Mouse (Mus musculus): ENCODE measurements around the gene Sept12. TPM values are rescaled to one million over a fixed set of nuclear protein-coding genes. Genes with fewer than 3 reads are reported as not detected.

Sept12 gene
- polyA plus RNA-seq (2012; ENCODE audit: insufficient read depth, insufficient read length, missing spikeins): not detected in 2 replicates

GRCm38 (mm10) chr16:4997553-4997952 lies at the start of gene Sept12:
Gene Sept12 (minus strand): TSS chr16:4997852.
- H3K4me1 ChIP-seq (ENCODE audit: control insufficient read depth, insufficient read depth, insufficient read length, low read length): peaks cover 9% of the 10 kb centered on the region
- H3K27ac ChIP-seq (replicated peaks; ENCODE audit: low read depth, low read length): no peak within 1 kb of the TSS
- no peak within 1 kb of the TSS for H3K4me3 ChIP-seq (ENCODE audit: insufficient read depth, low read depth, low read length)

GRCm38 (mm10) chr16:5045322-5045721 lies 47.7 kb upstream of the Sept12 start:
- Histone ChIP-seq H3K4me3 (ENCODE audit: insufficient read depth, low read depth, low read length) (no peak overlapping the region), H3K4me1 (ENCODE audit: control insufficient read depth, insufficient read depth, insufficient read length, low read length) (no peaks in the 10 kb centered on the region), H3K27ac (replicated peaks; ENCODE audit: low read depth, low read length) (no peak overlapping the region)

GRCm38 (mm10) chr16:5036649-5037234 lies 39.1 kb upstream of the Sept12 start:
- Histone ChIP-seq H3K27ac (replicated peaks; ENCODE audit: low read depth, low read length) (no peak overlapping the region), H3K4me3 (ENCODE audit: insufficient read depth, low read depth, low read length) (no peak overlapping the region), H3K4me1 (ENCODE audit: control insufficient read depth, insufficient read depth, insufficient read length, low read length) (no peaks in the 10 kb centered on the region)

- no peak overlapping the region for H3K4me3 ChIP-seq (ENCODE audit: insufficient read depth, low read depth, low read length)
- no peaks in the 10 kb centered on the region for H3K4me1 ChIP-seq (ENCODE audit: control insufficient read depth, insufficient read depth, insufficient read length, low read length)
- H3K27ac ChIP-seq (replicated peaks; ENCODE audit: low read depth, low read length): no peak overlapping the region
These were observed 37.9 kb upstream of the Sept12 start for GRCm38 (mm10) chr16:5035591-5035990.

DNA sequence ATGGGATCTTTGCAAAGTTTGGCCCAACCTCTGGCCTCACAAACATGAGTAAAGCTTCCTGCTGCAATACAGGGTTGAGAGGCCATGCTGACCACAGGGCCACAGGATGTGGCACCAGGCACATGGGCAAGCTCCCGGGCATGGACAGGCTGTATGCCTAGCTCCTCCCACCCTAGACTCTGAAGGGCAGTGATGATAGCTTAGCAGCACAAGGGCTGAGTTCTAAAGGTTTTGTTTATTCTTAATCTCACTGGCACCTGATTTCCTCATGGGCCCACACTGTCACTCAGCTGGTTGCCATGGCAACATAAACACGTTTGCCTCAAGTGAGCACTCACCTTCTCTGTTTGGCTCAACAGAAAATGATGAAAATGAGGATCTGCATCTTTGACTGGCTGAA lies 32.2 kb upstream of the Sept12 start:
- H3K4me3 ChIP-seq (ENCODE audit: insufficient read depth, low read depth, low read length): no peak overlapping the region
- no peak overlapping the region for H3K27ac ChIP-seq (replicated peaks; ENCODE audit: low read depth, low read length)
- no peaks in the 10 kb centered on the region for H3K4me1 ChIP-seq (ENCODE audit: control insufficient read depth, insufficient read depth, insufficient read length, low read length)

GRCm38 (mm10) chr16:5024021-5024420 lies 26.4 kb upstream of the Sept12 start:
- no peak overlapping the region for H3K4me3 ChIP-seq (ENCODE audit: insufficient read depth, low read depth, low read length)
- H3K27ac ChIP-seq (replicated peaks; ENCODE audit: low read depth, low read length): no peak overlapping the region
- no peaks in the 10 kb centered on the region for H3K4me1 ChIP-seq (ENCODE audit: control insufficient read depth, insufficient read depth, insufficient read length, low read length)

- H3K4me1 ChIP-seq (ENCODE audit: control insufficient read depth, insufficient read depth, insufficient read length, low read length): peaks cover 6% of the 10 kb centered on the region
- no peak overlapping the region for H3K27ac ChIP-seq (replicated peaks; ENCODE audit: low read depth, low read length)
- no peak overlapping the region for H3K4me3 ChIP-seq (ENCODE audit: insufficient read depth, low read depth, low read length)
These were observed 16.9 kb upstream of the Sept12 start for GRCm38 (mm10) chr16:5014578-5014977.

DNA sequence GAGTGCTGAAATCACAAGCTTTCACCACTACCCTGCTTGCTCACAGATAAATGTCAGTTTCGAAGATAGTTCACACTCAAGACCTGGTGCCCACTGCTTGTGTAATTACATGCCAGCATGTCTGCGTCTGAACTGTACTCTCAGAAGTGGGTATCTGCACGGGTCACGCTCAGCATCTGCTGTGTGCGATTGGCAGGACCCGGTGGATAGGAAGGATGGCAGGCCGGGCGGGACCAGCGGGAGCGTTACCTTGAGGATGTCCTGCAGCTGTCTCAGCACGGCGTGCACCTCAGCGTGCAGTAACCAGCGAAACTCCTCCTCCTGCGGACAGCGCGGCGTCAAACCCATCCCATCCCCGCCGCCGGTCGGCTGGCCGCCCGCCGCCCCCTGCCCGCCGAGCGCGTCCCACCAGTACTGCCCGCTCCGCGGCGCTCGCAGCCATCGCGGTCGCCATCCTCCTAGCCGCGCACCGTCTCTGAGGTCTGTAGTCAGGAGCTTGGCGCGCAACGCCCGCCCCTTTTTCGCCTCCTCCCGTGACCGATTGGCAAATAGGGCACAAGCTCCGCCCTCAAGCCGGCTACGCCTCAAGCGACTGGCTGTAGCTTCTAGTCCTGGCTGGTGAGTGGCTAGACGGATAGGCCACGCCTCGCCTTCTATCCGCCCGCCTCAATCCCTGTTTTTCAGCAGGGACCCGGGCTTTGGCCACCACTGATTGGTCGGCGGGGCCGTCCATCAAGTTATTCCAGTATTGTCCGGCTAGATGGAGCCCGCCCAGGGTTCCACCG lies 15.6 kb upstream of the Sept12 start, which contains the start of gene Rogdi:
TSS of gene Rogdi (minus strand) at position 500 of the 785 bp plus-strand sequence.
- Histone ChIP-seq H3K4me1 (ENCODE audit: control insufficient read depth, insufficient read depth, insufficient read length, low read length) (peaks cover 6% of the 10 kb centered on the region), H3K27ac (replicated peaks; ENCODE audit: low read depth, low read length) (no peak within 1 kb of the TSS), H3K4me3 (ENCODE audit: insufficient read depth, low read depth, low read length) (peak within 1 kb of the TSS; percentile 67)

- peak overlapping the region; percentile 67 for H3K4me3 ChIP-seq (ENCODE audit: insufficient read depth, low read depth, low read length)
- no peak overlapping the region for H3K27ac ChIP-seq (replicated peaks; ENCODE audit: low read depth, low read length)
- peaks cover 6% of the 10 kb centered on the region for H3K4me1 ChIP-seq (ENCODE audit: control insufficient read depth, insufficient read depth, insufficient read length, low read length)
These were observed 14.7 kb upstream of the Sept12 start for GRCm38 (mm10) chr16:5012036-5013005.

GRCm38 (mm10) chr16:5011285-5011684 lies 13.6 kb upstream of the Sept12 start:
- Histone ChIP-seq H3K4me3 (ENCODE audit: insufficient read depth, low read depth, low read length) (no peak overlapping the region), H3K27ac (replicated peaks; ENCODE audit: low read depth, low read length) (no peak overlapping the region), H3K4me1 (ENCODE audit: control insufficient read depth, insufficient read depth, insufficient read length, low read length) (peaks cover 6% of the 10 kb centered on the region)

DNA sequence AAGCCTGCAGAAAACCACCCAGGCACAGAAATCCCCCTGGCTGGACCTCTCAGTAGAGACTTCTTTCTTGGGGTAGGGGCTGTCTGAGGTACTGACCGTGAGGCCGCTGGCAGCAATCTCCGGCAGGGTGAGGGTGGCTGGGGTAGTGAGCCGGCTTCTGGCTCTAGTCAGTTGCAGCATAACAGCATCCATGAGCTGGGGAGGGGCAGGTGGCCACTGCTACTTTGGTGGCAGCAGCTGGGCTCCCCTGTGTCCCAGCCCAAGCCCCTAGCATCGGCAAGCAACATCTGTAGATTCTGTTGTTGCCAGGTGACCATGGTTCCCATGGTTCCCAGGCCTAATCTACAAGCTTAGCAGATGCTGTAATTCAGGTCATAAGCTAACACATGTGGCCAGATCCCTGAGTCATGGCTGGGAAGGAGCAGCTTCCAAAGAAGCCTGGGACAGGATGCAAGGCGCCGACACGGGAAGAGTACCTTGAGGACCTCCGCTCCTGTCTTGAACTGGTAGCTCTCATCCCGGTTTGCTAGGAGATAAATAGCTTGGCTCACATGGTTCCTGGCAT lies 12.8 kb upstream of the Sept12 start:
- Histone ChIP-seq H3K4me3 (ENCODE audit: insufficient read depth, low read depth, low read length) (no peak overlapping the region), H3K27ac (replicated peaks; ENCODE audit: low read depth, low read length) (no peak overlapping the region), H3K4me1 (ENCODE audit: control insufficient read depth, insufficient read depth, insufficient read length, low read length) (peaks cover 6% of the 10 kb centered on the region)

DNA sequence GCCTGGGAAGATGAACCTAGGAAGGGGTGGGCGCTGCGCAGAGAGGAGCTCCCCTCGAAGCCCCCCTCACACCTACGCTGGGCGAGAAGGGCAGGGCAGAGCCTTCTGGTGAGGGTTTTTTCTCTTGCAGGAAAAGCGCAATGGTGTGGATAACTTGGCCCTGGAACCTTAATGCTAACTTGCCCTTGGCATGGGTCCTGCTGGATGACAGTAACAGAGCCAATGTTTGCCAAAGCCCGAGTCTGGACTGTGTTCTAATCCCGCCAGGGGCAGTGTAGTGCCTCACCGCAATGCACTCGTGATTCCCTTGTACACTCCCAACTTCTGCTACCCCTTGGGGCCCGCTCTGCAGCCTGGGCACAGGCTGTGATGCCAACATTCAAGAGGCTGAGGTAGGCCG lies 10.4 kb upstream of the Sept12 start:
- no peak overlapping the region for H3K4me3 ChIP-seq (ENCODE audit: insufficient read depth, low read depth, low read length)
- no peak overlapping the region for H3K27ac ChIP-seq (replicated peaks; ENCODE audit: low read depth, low read length)
- peaks cover 6% of the 10 kb centered on the region for H3K4me1 ChIP-seq (ENCODE audit: control insufficient read depth, insufficient read depth, insufficient read length, low read length)

DNA sequence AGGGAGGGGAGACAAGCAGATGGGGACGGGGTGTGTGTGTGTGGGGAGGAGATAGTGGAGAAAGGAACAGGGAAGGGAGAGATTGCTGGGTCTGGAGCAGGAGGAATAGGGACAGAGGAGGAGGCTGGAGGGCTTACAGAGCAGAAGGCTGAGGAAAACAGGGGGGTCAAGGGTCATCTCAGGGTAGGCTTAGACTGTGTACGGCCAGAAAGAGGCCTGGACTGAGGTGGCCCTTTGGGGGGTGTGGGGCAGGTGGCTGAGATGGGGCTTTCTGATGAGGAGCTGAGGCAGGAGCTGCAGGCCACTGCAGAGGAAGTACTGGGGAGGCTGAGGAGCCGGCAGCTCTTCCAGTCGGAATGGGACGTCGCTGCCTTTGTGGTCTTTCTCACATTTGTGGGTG lies 9.8 kb upstream of the Sept12 start:
- Histone ChIP-seq H3K4me1 (ENCODE audit: control insufficient read depth, insufficient read depth, insufficient read length, low read length) (peaks cover 6% of the 10 kb centered on the region), H3K27ac (replicated peaks; ENCODE audit: low read depth, low read length) (no peak overlapping the region), H3K4me3 (ENCODE audit: insufficient read depth, low read depth, low read length) (no peak overlapping the region)

- H3K4me3 ChIP-seq (ENCODE audit: insufficient read depth, low read depth, low read length): no peak within 1 kb of the TSS
- no peak within 1 kb of the TSS for H3K27ac ChIP-seq (replicated peaks; ENCODE audit: low read depth, low read length)
- peaks cover 1% of the 10 kb centered on the region; the same call in 1 of the 2 replicates for H3K4me1 ChIP-seq (ENCODE audit: control insufficient read depth, insufficient read depth, insufficient read length, low read length)
These were observed 9.4 kb upstream of the Sept12 start, which contains the start of gene Smim22 for GRCm38 (mm10) chr16:5007067-5007466. Gene Smim22 (plus strand): TSS chr16:5007288.

GRCm38 (mm10) chr16:5000611-5001010 lies 3.0 kb upstream of the Sept12 start:
- Histone ChIP-seq H3K4me1 (ENCODE audit: control insufficient read depth, insufficient read depth, insufficient read length, low read length) (peaks cover 9% of the 10 kb centered on the region), H3K4me3 (ENCODE audit: insufficient read depth, low read depth, low read length) (no peak overlapping the region), H3K27ac (replicated peaks; ENCODE audit: low read depth, low read length) (no peak overlapping the region)

Measured in brown adipose tissue, adult 24 weeks (tissue).